Mouse (Mus musculus): Measurements from ENCODE around the gene Adipor2. TPM values are rescaled to one million over a fixed set of nuclear protein-coding genes. Genes with fewer than 3 reads are reported as not detected.

The Adipor2 gene
- total RNA-seq, 2 experiments from 2014 or later: 31.3 to 40.9 TPM

- DNase-seq (ENCODE audit: extremely low spot score in 1 of 2, low spot score in 1 of 2): no peak
Measured at GRCm38 (mm10) chr6:119320481-119320880, 97.0 kb downstream of the Adipor2 start.

DNA sequence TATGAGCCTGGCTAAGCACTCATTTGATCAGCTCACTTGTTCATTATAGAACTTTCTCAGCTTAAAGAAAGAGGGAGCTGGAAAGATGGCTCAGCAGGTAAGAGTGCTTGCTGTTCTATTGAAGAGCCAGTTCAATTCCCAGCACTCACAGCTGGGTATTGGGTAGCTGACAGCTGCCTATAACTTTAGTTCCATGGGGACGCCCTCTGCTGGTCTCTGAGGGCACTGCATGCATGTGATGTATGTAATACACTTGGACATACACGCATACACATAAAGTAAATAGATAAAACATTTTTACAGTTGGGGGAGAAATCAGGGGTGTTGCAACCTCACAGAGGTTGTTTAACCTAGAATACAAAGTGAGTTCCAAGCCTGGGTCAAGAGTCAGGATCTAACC is 98.1 kb downstream of the Adipor2 start:
- no peak for DNase-seq (ENCODE audit: extremely low spot score in 1 of 2, low spot score in 1 of 2)

DNA sequence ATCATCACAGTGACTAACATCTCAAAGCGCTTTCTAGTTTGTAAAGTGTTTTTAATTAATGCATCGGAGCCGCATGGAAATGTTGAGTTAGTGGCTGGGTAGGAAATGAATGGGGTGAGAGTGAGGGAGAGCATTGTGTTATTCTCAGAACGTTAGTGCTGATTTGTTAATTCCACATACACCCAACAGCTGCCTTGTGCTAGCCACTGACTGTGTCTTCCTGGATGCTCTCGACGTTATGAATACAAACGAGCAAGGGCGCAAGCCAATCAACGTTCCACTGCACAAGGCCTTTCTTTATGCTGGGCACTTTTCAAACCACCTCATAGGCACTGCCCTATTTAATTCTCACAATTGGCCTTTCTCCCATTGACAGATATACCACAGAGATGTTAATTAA is 98.8 kb downstream of the Adipor2 start:
- no peak for DNase-seq (ENCODE audit: extremely low spot score in 1 of 2, low spot score in 1 of 2)

DNA sequence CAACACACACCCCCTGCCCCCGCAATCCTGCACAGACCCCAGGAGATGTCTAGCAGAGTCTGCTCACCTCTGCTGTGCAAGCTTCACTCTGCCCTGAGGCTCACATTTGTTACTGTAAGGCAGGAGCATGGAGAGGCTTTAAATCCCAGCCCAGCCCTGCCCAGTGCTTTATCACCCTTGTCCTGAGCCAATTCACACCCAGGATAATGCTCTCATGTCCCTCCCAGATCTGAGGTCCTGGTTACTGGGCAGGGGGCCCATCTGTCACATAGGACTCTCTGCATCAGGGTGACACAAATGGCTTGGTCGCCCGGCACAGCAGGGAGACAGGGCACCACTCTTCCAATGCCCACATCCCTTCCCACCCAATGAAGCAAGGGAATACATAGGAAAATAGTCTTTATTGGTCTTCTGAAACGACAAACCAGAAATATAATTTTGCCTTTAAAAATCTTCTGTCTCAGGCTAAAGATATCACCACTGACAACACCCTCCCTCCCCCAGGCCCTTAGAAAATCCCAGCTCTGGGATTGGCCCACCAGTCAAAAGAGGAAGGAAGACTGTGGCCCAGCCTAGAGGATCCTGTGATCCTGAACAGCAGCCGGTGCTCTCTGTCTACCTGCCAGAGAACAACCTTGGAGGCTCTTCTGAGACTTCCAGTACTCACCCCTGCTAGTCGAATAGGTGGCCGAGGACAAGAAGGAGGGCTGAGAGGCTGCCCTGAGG is 102.6 kb downstream of the Adipor2 start:
- no peak for DNase-seq (ENCODE audit: extremely low spot score in 1 of 2, low spot score in 1 of 2)

DNA sequence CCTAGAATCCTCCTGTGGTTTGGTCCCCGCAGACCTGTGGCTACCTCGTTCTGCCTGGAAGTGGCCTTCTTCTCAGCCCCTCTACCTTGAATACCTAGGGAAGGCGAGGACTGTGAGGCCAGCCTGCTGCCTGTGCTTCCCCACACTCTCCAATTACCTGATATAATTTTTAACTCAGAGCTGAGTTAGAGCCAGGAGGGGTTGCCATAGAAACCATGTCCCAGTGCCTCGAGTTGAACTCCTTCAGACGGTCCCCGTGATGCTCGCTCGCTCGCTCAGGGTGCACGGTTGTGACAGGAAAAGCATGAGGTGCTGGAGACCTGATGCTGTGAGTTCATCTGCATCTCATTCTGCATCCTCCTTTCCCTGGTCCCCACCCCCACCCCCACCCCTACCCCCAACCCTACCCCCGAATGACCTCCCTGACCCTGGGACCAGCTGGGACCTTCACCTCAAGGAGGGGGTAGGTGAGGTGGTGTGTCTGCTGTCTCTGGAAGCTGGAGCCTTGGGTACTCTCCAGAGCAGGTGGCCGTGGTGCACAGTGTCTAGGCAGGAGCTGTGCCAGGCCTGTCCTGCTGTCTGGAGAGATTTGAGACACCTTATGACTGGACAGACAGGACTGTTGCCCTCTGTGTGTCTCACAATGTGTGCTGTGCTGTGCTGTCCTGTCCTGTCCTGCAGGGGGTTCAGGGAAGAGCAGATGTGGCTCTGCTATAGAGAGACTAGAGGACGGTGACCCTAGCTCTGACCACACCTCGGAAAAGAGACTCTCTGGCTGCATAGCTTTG is 103.7 kb downstream of the Adipor2 start:
- no peak for DNase-seq (ENCODE audit: extremely low spot score in 1 of 2, low spot score in 1 of 2)

DNA sequence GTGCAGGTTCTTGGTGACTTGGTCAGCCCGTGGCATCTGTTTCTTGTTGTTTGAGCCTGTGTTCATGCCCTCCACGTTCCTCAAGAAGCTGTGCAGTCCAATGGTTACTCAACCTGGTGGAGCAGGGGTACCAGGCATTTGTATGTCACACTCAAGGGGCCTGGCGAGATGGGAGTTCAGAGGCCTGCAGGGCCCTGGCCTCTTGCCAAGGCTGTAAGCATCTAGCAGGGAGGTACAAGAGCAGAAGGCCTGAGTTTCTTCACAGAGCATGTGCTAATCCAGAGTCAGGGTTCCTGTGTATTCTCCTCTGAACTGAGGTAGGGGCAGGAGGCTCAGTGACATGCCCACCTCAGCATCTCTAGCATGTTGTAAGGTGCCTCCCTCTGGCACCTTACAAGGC is 104.4 kb downstream of the Adipor2 start:
- DNase-seq (ENCODE audit: extremely low spot score in 1 of 2, low spot score in 1 of 2): no peak

GRCm38 (mm10) chr6:119312381-119312780 is 105.1 kb downstream of the Adipor2 start:
- no peak for DNase-seq (ENCODE audit: extremely low spot score in 1 of 2, low spot score in 1 of 2)

DNA sequence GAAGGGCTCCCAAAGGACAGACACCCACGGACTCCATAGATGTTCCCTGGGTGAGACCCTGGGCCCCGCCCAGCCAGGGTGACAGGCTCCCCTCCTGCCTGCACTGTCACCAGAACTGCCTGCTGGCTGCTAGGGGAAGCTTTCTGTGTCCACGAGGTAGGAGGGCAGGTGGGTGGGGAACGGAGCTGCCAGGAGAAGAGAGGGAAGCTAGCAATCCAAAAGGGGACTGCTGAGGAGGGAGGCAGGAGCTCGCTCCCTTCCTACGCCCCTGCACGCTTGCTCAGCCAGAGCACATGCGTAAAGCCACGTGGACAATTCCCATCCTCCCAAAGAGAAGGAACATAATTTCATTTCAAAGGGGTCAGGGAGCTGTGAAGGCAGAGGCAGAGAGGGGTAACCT is 107.3 kb downstream of the Adipor2 start:
- no peak for DNase-seq (ENCODE audit: extremely low spot score in 1 of 2, low spot score in 1 of 2)

- DNase-seq (ENCODE audit: extremely low spot score in 1 of 2, low spot score in 1 of 2): no peak
Measured at GRCm38 (mm10) chr6:119307867-119308413, 109.6 kb downstream of the Adipor2 start.

DNA sequence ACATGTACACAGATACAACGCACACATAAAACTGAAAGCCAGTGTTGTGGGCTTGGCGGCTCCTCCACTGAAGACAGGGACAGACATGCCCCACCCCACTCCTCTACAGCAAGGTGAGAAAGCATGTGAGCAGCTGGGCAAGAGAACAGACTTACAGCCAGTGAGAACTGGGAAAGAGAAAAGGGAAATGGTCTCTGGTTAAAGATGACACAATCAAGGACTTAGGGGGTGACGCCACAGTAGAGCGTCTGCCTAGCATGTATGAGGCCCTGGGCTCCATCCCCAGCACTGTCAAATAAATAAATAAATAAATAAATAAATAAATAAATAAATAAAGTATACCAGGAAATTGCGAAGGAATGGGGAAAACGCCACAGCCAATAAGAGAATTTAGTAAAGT is 114.2 kb downstream of the Adipor2 start:
- DNase-seq (ENCODE audit: extremely low spot score in 1 of 2, low spot score in 1 of 2): no peak

Other genes starting within 250 kb of the Adipor2 start
- 10 to 100 TPM; 15.0 to 22.5 TPM for gene Dcp1b, start 242.5 kb downstream of the Adipor2 start, total RNA-seq (2021)
- gene Cacna1c, start 221.3 kb downstream of the Adipor2 start, total RNA-seq (2021): 10 to 100 TPM; 69.0 to 86.7 TPM
- 1 to 10 TPM; 1.8 to 2.5 TPM for gene Cacna2d4, start 181.2 kb downstream of the Adipor2 start, total RNA-seq (2021)
- 10 to 100 TPM; 35.6 to 37.4 TPM for gene Lrtm2, start 86.9 kb downstream of the Adipor2 start, total RNA-seq (2021)
- 10 to 100 TPM; 31.1 to 32.6 TPM for gene Fbxl14, start 62.0 kb upstream of the Adipor2 start, total RNA-seq (2021)
- 1 to 10 TPM; 1.9 to 2.0 TPM for gene Wnt5b, start 126.6 kb upstream of the Adipor2 start, total RNA-seq (2021)

Data from layer of hippocampus, postnatal 25 days (tissue).